Mouse (Mus musculus) cortical plate, adult 2 months (tissue): ENCODE data around the gene Eif3l.

Experiments used
- CTCF ChIP-seq: fragments of 200-500 bp; IDR thresholded peaks from 2 replicates; pipeline ENCODE4 v1.5.1; 2011; ENCODE audit warnings: mild to moderate bottlenecking, control low read depth, low read length; ENCODE audit not compliant: insufficient read depth; ENCODE audit errors: extremely low read depth
- POLR2A ChIP-seq: fragments of 200-500 bp; IDR thresholded peaks from 2 replicates; pipeline ENCODE4 v1.6.1; 2011; ENCODE audit warnings: mild to moderate bottlenecking, low read length, control low read depth; ENCODE audit not compliant: insufficient read depth; ENCODE audit errors: extremely low read depth

DNA sequence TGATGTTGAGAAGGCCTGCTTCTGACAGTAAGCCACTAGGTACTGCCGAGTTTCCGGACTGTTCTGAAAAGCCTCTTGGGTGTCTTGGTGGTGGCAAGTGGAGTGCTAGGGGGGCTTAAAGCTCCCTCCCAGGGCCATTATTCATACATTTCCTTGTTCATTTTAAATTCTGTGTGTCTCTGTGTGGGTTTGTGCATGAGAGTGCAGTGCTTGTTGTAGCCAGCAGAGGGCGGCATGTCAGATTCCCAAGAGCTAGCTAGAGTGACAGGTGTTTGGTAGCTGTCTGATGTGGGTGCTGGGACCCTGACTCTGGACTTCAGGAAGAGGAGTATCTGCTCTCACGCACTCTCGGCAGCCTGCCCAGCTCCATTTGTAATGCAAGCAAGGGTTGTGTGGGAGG is 53.2 kb downstream of the Eif3l start:
- TF ChIP-seq CTCF (0 out of 2 replicates have a peak, but pooled peaks have one; percentile 26), POLR2A (no peak)
